Mouse (Mus musculus): ENCODE data around the gene Fcamr.
A peak's percentile ranks its signal among the peaks of the same experiment; 100 is the strongest.

Gene Fcamr

GRCm38 (mm10) chr1:130854819-130855218 is 54.1 kb downstream of the Fcamr start:
- no peak for DNase-seq (ENCODE audit: low read depth)

GRCm38 (mm10) chr1:130855723-130856122 is 55.0 kb downstream of the Fcamr start:
- DNase-seq (ENCODE audit: low read depth): no peak

- no peak for DNase-seq (ENCODE audit: low read depth)
These were observed 56.8 kb downstream of the Fcamr start for GRCm38 (mm10) chr1:130857456-130857855.

- peak; percentile 55 for DNase-seq (ENCODE audit: low read depth)
These were observed 63.5 kb downstream of the Fcamr start for GRCm38 (mm10) chr1:130864238-130864637.

All from induced T-regulatory cell, adult 2 months (primary cell).